Comparison of ENCODE assay signal across 17 mouse cellular contexts in the genomic region with DNA sequence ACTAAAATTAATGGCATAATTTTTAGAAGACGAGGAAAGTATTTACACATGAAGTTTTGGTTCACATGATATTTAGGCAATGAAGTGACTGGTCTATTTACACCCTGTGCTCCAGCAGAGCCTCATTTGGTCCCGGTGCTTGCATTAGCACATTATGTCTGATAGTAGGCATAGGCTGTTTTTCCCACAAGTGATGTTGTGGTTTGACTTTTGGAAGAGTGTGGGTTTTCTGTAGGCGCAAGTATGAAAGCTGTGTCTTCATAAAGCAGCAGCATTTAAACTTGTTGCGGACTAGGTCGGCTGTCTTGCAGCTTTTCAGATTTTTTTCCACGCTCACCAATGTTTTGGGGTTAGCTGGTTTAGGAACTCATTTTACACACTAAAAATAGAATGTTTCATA.
"Had no signal": no experiment of that assay in that cellular context is flagged by ENCODE, and none has a peak within 500 bp of the region (broad histone marks: within the 10 kb centered on the region; RNA-seq: fewer than 3 reads in every experiment).

No protein-coding gene starts in this region.

- H3K27me3 ChIP-seq: midbrain, embryonic 12.5 days; neural tube, embryonic 12.5 days had no signal

- H3K36me3 ChIP-seq: midbrain, embryonic 10.5 days; midbrain, embryonic 12.5 days had no signal

- H3K27ac ChIP-seq: midbrain, embryonic 10.5 days; midbrain, embryonic 12.5 days; neural tube, embryonic 12.5 days had no signal

- ATAC-seq: midbrain, embryonic 16.5 days had no signal

- DNase-seq: lung, adult 18-20 months; lung, embryonic 14.5 days; lung, postnatal 10 days; lung, postnatal 4 days; midbrain, embryonic 14.5 days; retina, postnatal 1 day; right cerebral cortex, adult 18-20 months; right cerebral cortex, postnatal 25 days; right cerebral cortex, postnatal 4 days; spleen, adult 18-20 months; thymus, adult 18-20 months; thymus, postnatal 14 days; thymus, postnatal 36 days had no signal

- H3K9ac ChIP-seq: lung, embryonic 14.5 days; midbrain, embryonic 12.5 days; neural tube, embryonic 12.5 days had no signal

- H3K4me1 ChIP-seq: midbrain, embryonic 10.5 days; midbrain, embryonic 12.5 days; neural tube, embryonic 12.5 days had no signal

- H3K4me3 ChIP-seq: midbrain, embryonic 10.5 days; midbrain, embryonic 12.5 days; neural tube, embryonic 12.5 days had no signal

- H3K4me2 ChIP-seq: lung, embryonic 14.5 days; midbrain, embryonic 12.5 days; neural tube, embryonic 12.5 days had no signal
